Mouse (Mus musculus) stomach, embryonic 15.5 days (tissue): ENCODE measurements around the gene Pawr. TPM values are rescaled to one million over a fixed set of nuclear protein-coding genes. Genes with fewer than 3 reads are reported as not detected.
"Not testable (repeated sequence)": the region's sequence is repeated elsewhere in the genome, so short reads cannot be mapped to it uniquely, and the experiment has no call there.

ENCODE experiments used
- ATAC-seq: fragments of 200-750 bp; cut with Nextera tagmentation; 2 replicates; pipeline ENCODE4 v1.8.0; 2017; ENCODE audit warnings: low read depth, moderate number of reproducible peaks, moderate TSS enrichment; ENCODE audit not compliant: insufficient read depth, low FRiP score
- H3K27ac ChIP-seq: fragments of 300-500 bp; sonication (generic); 2 replicates; pipeline ENCODE4 v1.5.1; 2015; ENCODE audit warnings: mild to moderate bottlenecking, inconsistent platforms
- H3K27me3 ChIP-seq: fragments of 300-500 bp; sonication (generic); replicated peaks from 2 replicates; pipeline ENCODE4 v1.6.1; 2015; ENCODE audit warnings: inconsistent platforms
- H3K36me3 ChIP-seq: fragments of 300-500 bp; sonication (generic); 2 replicates; pipeline ENCODE4 v1.6.1; 2015; ENCODE audit warnings: inconsistent platforms
- H3K4me1 ChIP-seq: fragments of 300-500 bp; sonication (generic); 2 replicates; pipeline ENCODE4 v1.6.1; 2015; ENCODE audit warnings: inconsistent platforms
- H3K4me2 ChIP-seq: fragments of 300-500 bp; sonication (generic); 2 replicates; pipeline ENCODE4 v1.6.1; 2015; ENCODE audit warnings: mild to moderate bottlenecking, inconsistent platforms
- H3K4me3 ChIP-seq: fragments of 300-500 bp; sonication (generic); replicated peaks from 2 replicates; pipeline ENCODE4 v1.5.1; 2015; ENCODE audit warnings: inconsistent platforms
- H3K9ac ChIP-seq: fragments of 300-500 bp; sonication (generic); 2 replicates; pipeline ENCODE4 v1.6.1; 2015; ENCODE audit warnings: inconsistent platforms
- H3K9me3 ChIP-seq: fragments of 300-500 bp; sonication (generic); 2 replicates; pipeline ENCODE4 v1.6.1; 2016; ENCODE audit warnings: inconsistent platforms
- WGBS: fragments of 180-500 bp; shearing (Covaris S2); methylation state at CpG from one replicate; pipeline ENCODE4 v1.1.7; 2015; 5-methylcytosine and 5-hydroxymethylcytosine counted together
- polyA plus RNA-seq: library from polyadenylated mRNA; unstranded; fragments of >200 nt; fragmentation: Nextera tagmentation; extraction: Ambion mirVana; gene quantifications from 2 replicates; pipeline ENCODE4 v1.2.1, GENCODE M21; 2015

The Pawr gene
- polyA plus RNA-seq, 1 experiment from 2014 or later: 15.0 TPM

- Histone ChIP-seq H3K4me2 (no peak overlapping the region), H3K27me3 (no peaks in the 10 kb centered on the region), H3K27ac (no peak overlapping the region), H3K4me3 (no peak overlapping the region), H3K9me3 (no peaks in the 10 kb centered on the region), H3K9ac (no peak overlapping the region), H3K36me3 (no peaks in the 10 kb centered on the region), H3K4me1 (no peaks in the 10 kb centered on the region)
- ATAC-seq: no peak
- 85% methylated on average over 10 of the region's 10 CpGs for WGBS
Observed at GRCm38 (mm10) chr10:108430553-108430952, 98.6 kb downstream of the Pawr start.

DNA sequence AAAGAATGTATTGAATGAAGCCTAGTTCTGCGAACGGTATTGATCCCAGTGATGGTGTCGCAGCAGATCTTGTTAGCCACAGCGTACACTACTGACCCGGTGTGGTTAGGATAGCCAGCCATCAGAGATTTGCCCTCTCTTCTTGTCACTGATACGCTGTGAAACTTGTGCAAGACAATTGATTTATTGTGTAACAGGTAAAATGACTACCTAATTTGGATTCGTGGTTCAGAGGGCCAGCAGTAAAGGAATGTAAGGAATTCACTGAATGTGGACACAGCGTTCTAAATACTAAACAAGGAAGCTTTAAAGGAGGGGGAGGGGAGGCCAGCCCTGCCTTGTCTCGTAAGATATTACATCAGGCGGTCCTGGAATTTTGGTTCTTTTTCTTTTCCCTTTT is 100.3 kb downstream of the Pawr start:
- H3K9me3 ChIP-seq: no peaks in the 10 kb centered on the region
- H3K27me3 ChIP-seq: no peaks in the 10 kb centered on the region
- no peaks in the 10 kb centered on the region for H3K36me3 ChIP-seq
- 37% methylated on average over 10 of the region's 10 CpGs for WGBS
- H3K9ac ChIP-seq: no peak overlapping the region
- H3K4me2 ChIP-seq: no peak overlapping the region
- no peak for ATAC-seq
- peaks cover 2% of the 10 kb centered on the region; the same call in 1 of the 2 replicates for H3K4me1 ChIP-seq
- no peak overlapping the region for H3K27ac ChIP-seq
- H3K4me3 ChIP-seq: no peak overlapping the region

DNA sequence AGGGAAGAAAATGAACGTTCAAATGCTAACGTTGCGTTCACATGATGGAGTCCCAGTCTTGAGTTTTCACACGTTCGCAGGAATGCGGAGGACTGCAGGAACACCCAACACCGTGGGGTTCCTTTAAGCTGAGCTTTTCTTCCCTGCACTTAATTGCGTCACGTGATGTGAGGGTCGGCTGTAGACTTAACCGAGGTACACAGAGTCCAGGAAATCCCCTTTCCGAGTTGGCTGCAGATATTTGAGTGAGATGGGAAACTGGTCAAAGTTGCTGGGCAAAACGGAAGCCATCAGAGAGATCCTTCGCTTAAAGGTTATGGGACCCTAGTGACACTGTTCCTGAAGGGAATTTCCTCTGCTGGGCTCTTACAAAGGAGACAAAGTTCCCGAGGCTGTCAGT is 102.1 kb downstream of the Pawr start:
- WGBS: 16% methylated on average over 15 of the region's 15 CpGs
- H3K9me3 ChIP-seq: no peaks in the 10 kb centered on the region
- no peaks in the 10 kb centered on the region for H3K27me3 ChIP-seq
- 0 out of 2 replicates have a peak overlapping the region, but pooled peaks have one; percentile 9 for H3K4me2 ChIP-seq
- H3K4me3 ChIP-seq: no peak overlapping the region
- no peaks in the 10 kb centered on the region for H3K36me3 ChIP-seq
- no peak overlapping the region for H3K9ac ChIP-seq
- no peak for ATAC-seq
- H3K4me1 ChIP-seq: peaks cover 6% of the 10 kb centered on the region; the same call in 1 of the 2 replicates
- no peak overlapping the region for H3K27ac ChIP-seq

DNA sequence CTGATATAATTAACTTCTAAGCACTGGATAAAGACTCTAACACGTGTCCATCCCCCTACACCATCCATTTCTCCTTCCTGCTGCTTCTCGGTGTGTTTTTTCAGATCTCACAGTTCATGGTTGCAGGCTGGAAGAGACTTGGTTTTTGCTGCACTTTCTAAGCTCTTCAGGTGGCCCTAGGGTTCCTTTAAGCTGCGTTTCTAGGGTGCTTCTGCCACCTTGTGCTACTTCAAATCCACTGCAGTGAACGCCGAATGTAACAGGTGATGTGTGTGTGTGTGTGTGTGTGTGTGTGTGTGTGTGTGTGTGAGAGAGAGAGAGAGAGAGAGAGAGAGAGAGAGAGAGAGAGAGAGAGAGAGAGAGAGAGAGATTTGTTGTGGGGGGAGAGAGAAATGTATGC is 103.7 kb downstream of the Pawr start:
- Histone ChIP-seq H3K9ac (no peak overlapping the region), H3K9me3 (no peaks in the 10 kb centered on the region), H3K27me3 (no peaks in the 10 kb centered on the region), H3K4me1 (peaks cover 6% of the 10 kb centered on the region; the same call in 1 of the 2 replicates), H3K4me2 (no peak overlapping the region), H3K27ac (no peak overlapping the region), H3K4me3 (no peak overlapping the region), H3K36me3 (no peaks in the 10 kb centered on the region)
- 0 out of 2 replicates have a peak, but pooled peaks have one; percentile 52 for ATAC-seq
- WGBS: 17% methylated on average over 5 of the region's 5 CpGs

DNA sequence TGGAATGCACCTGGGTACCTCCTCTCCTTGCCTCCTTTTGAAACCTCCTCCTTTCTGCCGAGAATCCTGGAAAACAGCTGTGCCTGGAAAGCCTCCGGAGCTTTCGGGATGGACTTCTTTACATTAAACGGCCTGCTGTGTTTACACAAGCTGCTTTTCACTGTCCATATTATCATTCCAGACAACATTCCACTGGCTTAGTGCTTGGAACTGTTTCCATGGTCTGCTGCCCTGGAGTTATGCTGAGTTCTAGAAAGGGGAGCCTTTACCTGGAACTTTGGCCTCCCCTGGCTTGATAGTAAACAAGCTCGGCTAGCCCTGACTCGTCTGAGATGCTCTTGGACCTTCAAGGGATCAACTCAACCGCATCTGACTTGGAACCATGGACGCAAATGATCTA is 104.4 kb downstream of the Pawr start:
- ATAC-seq: peak; percentile 40; the same call in 1 of the 2 replicates

DNA sequence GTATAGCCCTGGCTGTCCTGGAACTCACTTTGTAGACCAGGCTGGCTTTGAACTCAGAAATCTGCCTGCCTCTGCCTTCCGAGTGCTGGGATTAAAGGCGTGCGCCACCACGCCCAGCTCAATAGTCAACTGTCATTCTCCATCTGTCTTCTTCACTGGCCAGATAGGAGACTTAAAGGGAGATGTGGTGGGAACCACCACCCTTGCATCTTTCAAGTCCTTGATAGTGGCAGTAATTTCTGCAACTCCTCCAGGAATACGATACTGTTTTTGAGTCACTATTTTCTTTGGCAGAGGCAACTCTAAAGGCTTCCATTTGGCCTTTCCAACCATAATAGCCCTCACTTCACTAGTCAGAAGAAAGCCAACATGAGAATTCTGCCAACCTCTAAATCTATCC is 108.3 kb downstream of the Pawr start:
- H3K27ac ChIP-seq, H3K9ac ChIP-seq, H3K27me3 ChIP-seq, H3K9me3 ChIP-seq, ATAC-seq, H3K36me3 ChIP-seq, H3K4me2 ChIP-seq, H3K4me3 ChIP-seq, H3K4me1 ChIP-seq: not testable (repeated sequence)
- WGBS: 92% methylated on average over 5 of the region's 5 CpGs

More for the DNA sequence above, 104.4 kb downstream of the Pawr start:
- no peak overlapping the region for H3K4me3 ChIP-seq
- no peaks in the 10 kb centered on the region for H3K9me3 ChIP-seq
- WGBS: 26% methylated on average over 8 of the region's 8 CpGs
- H3K36me3 ChIP-seq: no peaks in the 10 kb centered on the region
- H3K4me2 ChIP-seq: no peak overlapping the region
- H3K27me3 ChIP-seq: no peaks in the 10 kb centered on the region
- H3K27ac ChIP-seq: no peak overlapping the region
- no peak overlapping the region for H3K9ac ChIP-seq
- H3K4me1 ChIP-seq: peaks cover 6% of the 10 kb centered on the region; the same call in 1 of the 2 replicates

DNA sequence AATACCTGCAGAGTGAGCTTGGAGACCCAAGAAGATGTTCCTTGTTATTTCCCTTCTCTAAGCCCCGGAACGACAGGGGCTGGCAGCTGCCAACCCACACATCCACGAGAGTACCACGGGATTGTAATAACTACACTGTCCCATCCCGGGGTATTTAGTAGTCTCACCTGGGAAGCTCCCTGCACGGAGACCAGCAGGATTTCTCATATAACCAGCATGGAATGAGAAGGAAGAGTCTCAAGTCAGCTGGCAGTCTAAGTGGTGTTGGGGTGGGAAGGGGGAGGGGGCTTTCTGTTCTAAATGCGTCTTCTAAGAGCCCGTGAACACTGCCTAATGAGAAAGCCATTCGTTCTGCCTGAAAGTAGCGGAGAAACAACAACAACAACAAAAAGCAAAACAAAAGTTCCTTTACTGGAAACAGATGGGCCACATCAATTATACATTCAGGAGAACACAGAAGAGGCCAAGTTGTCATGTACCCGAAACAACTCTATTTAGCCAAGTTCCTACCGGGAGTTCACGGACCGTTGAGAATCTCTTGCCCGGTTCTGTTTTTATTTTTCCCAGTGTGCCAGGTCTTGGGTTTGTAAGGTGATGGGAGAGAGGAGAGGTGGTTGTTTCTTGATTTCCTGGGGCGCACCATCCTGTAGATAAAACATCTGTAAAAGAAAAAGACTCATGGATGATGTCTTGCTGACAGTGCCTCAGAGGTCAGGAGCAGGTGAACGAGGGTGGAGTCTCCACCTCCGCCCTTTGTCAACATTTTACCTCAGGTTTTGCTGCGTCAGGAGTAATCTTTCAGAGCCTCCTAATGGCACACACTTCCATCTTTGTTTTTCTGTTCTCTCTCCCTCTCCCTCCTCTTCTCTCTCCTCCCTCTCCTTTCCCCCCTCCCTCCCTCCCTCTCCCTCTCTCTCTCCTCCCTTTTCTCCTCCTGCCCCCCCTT is 112.3 kb downstream of the Pawr start:
- no peaks in the 10 kb centered on the region for H3K9me3 ChIP-seq
- no peak overlapping the region for H3K4me2 ChIP-seq
- H3K36me3 ChIP-seq: no peaks in the 10 kb centered on the region
- no peak; the same call in 1 of the 2 replicates for ATAC-seq
- 56% methylated on average over 19 of the region's 19 CpGs for WGBS
- H3K4me3 ChIP-seq: no peak overlapping the region
- H3K9ac ChIP-seq: no peak overlapping the region
- H3K27ac ChIP-seq: no peak overlapping the region
- H3K4me1 ChIP-seq: 0 out of 2 replicates have a peak, but pooled peaks cover 16% of the 10 kb centered on the region
- H3K27me3 ChIP-seq: no peaks in the 10 kb centered on the region

GRCm38 (mm10) chr10:108445123-108445522 is 113.2 kb downstream of the Pawr start:
- no peak for ATAC-seq
- Histone ChIP-seq H3K4me1 (0 out of 2 replicates have a peak, but pooled peaks cover 16% of the 10 kb centered on the region), H3K4me3 (no peak overlapping the region), H3K36me3 (no peaks in the 10 kb centered on the region), H3K4me2 (peak overlapping the region; percentile 59; the same call in 1 of the 2 replicates), H3K9me3 (no peaks in the 10 kb centered on the region), H3K9ac (no peak overlapping the region), H3K27me3 (no peaks in the 10 kb centered on the region), H3K27ac (peak overlapping the region; percentile 45; the same call in 1 of the 2 replicates)
- WGBS: 23% methylated on average over 4 of the region's 4 CpGs

DNA sequence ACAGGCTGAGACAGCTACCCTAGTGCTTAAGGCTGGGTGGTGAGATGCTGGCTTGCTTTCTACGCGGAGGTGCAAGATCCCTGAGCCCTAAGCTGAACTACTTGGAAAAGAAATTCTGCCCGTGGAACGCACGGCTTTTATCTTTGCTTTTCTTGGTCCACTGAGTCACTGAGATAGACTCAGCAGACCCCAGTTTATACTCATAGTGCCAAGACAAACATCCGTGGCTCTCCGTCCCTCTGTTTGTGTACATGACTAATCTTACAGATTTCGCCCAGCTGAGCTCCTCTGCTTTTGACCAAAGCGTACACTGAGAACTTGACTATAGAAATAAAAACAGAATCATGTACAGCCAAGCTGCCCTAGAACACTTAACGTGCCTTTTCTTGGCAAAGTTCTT is 113.7 kb downstream of the Pawr start:
- no peaks in the 10 kb centered on the region for H3K27me3 ChIP-seq
- H3K9me3 ChIP-seq: no peaks in the 10 kb centered on the region
- H3K27ac ChIP-seq: peak overlapping the region; percentile 45; the same call in 1 of the 2 replicates
- WGBS: 27% methylated on average over 10 of the region's 10 CpGs
- no peak overlapping the region for H3K9ac ChIP-seq
- 0 out of 2 replicates have a peak, but pooled peaks cover 16% of the 10 kb centered on the region for H3K4me1 ChIP-seq
- no peaks in the 10 kb centered on the region for H3K36me3 ChIP-seq
- peak overlapping the region; percentile 59 for H3K4me2 ChIP-seq
- H3K4me3 ChIP-seq: peak overlapping the region; percentile 36; the same call in 1 of the 2 replicates
- ATAC-seq: no peak; the same call in 1 of the 2 replicates

GRCm38 (mm10) chr10:108446041-108446931 is 114.4 kb downstream of the Pawr start:
- Histone ChIP-seq H3K4me1 (0 out of 2 replicates have a peak, but pooled peaks cover 16% of the 10 kb centered on the region), H3K4me2 (peak overlapping the region; percentile 59), H3K36me3 (no peaks in the 10 kb centered on the region), H3K27ac (peak overlapping the region; percentile 52; the same call in 1 of the 2 replicates), H3K9me3 (no peaks in the 10 kb centered on the region), H3K27me3 (no peaks in the 10 kb centered on the region), H3K4me3 (peak overlapping the region; percentile 36), H3K9ac (no peak overlapping the region)
- 4% methylated on average over 24 of the region's 24 CpGs for WGBS
- ATAC-seq: peak; percentile 36

- ATAC-seq: no peak
- Histone ChIP-seq H3K27me3 (no peaks in the 10 kb centered on the region), H3K9ac (no peak overlapping the region), H3K4me3 (no peak overlapping the region), H3K9me3 (no peaks in the 10 kb centered on the region), H3K36me3 (no peaks in the 10 kb centered on the region), H3K4me1 (0 out of 2 replicates have a peak, but pooled peaks cover 16% of the 10 kb centered on the region), H3K4me2 (0 out of 2 replicates have a peak overlapping the region, but pooled peaks have one; percentile 59), H3K27ac (no peak overlapping the region)
- WGBS: 55% methylated on average over 10 of the region's 10 CpGs
Observed at GRCm38 (mm10) chr10:108447211-108447610, 115.3 kb downstream of the Pawr start.
